Comparison of ENCODE assay signal across 7 mouse cellular contexts in the genomic region with DNA sequence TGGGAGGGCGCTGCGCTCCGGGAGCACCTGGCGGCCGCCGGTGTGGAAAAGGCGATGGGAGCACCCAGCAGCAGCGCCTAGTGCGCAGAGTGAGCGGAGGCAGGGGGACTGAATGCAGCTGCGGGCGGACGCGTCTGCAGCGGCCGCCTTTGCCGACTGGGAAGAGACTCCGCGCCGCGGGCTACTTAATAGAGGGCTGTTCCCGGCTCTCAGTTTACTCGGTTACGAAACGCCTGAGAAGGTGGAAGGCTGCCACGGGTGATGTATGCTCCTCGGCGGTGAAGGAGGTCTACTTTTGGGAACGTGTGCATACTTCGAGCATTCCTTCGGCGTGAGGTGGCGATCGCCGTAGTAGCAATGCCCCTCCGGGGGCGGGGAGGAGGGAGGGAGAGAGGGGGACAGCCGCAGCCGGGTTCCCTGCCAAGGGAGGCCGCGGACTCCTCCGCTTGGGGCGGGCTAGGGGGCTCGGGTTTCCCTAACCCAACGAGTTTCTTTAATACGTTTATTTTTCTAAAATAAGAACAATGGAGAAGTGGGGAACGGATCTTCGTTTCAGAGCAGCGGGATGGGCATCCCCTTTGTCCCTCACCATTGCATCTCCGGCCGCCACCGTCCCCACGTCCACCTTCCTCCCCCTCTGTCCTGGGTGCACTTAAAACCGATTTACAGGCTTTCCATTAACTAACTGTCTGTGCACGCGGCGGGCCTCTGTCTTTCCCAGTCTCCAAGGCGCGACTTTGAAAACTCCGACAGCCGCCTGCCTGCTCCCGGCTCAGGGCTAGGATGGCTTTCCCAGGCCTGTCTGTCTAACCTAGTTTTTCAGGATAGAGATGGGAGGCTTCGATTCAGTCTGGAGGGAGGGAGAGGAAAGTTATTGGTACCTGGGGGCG. TPM values are rescaled to one million over a fixed set of nuclear protein-coding genes. Genes with fewer than 3 reads are reported as not detected.
DNase-seq lines count a peak whose midpoint lies in the region; ATAC-seq lines count a peak whose summit lies in the region.

Col12a1 (minus strand) TSS at position 351 of the 890 bp plus-strand sequence.

- H3K27me3 ChIP-seq in hindbrain, embryonic 12.5 days, result peaks cover 44% of the 10 kb centered on the region
- H3K27me3 ChIP-seq in liver, embryonic 11.5 days (replicated peaks; ENCODE audit: control insufficient read depth, insufficient read depth, low read length), result peaks cover 43% of the 10 kb centered on the region
- H3K27me3 ChIP-seq in neural tube, embryonic 11.5 days (ENCODE audit: control insufficient read depth, insufficient read depth, low read length), result peaks cover 31% of the 10 kb centered on the region

- no peaks in the 10 kb centered on the region for H3K36me3 ChIP-seq in hindbrain, embryonic 12.5 days
- H3K36me3 ChIP-seq in liver, embryonic 11.5 days (ENCODE audit: control insufficient read depth, insufficient read depth, low read length), result no peaks in the 10 kb centered on the region
- no peaks in the 10 kb centered on the region for H3K36me3 ChIP-seq in neural tube, embryonic 11.5 days (ENCODE audit: control insufficient read depth, insufficient read depth, low read length)

- H3K4me1 ChIP-seq in hindbrain, embryonic 12.5 days, result peaks cover 34% of the 10 kb centered on the region
- 0 out of 2 replicates have a peak, but pooled peaks cover 4% of the 10 kb centered on the region for H3K4me1 ChIP-seq in liver, embryonic 11.5 days (replicated peaks; ENCODE audit: control insufficient read depth, insufficient read depth, low read length)
- H3K4me1 ChIP-seq in neural tube, embryonic 11.5 days (ENCODE audit: control insufficient read depth, insufficient read depth, low read length), result peaks cover 22% of the 10 kb centered on the region; the same call in 1 of the 2 replicates

- H3K9me3 ChIP-seq in hindbrain, embryonic 12.5 days (replicated peaks), result no peaks in the 10 kb centered on the region
- no peaks in the 10 kb centered on the region for H3K9me3 ChIP-seq in liver, embryonic 11.5 days (ENCODE audit: control insufficient read depth, low read length)
- H3K9me3 ChIP-seq in neural tube, embryonic 11.5 days (ENCODE audit: control insufficient read depth, low read length), result no peaks in the 10 kb centered on the region

- peak within 1 kb of the TSS; percentile 60 for H3K9ac ChIP-seq in hindbrain, embryonic 12.5 days
- H3K9ac ChIP-seq in liver, embryonic 11.5 days (ENCODE audit: low read depth, low read length), result peak within 1 kb of the TSS; percentile 15; the same call in 1 of the 2 replicates
- peak within 1 kb of the TSS; percentile 68 for H3K9ac ChIP-seq in neural tube, embryonic 11.5 days (ENCODE audit: low read length)

- H3K27ac ChIP-seq in hindbrain, embryonic 12.5 days, result peak within 1 kb of the TSS; percentile 62; the same call in 1 of the 2 replicates
- no peak within 1 kb of the TSS for H3K27ac ChIP-seq in liver, embryonic 11.5 days (ENCODE audit: low read depth, low read length)
- H3K27ac ChIP-seq in neural tube, embryonic 11.5 days (ENCODE audit: low read depth, low read length), result no peak within 1 kb of the TSS

- H3K4me2 ChIP-seq in hindbrain, embryonic 12.5 days (replicated peaks), result peak within 1 kb of the TSS; percentile 93
- peak within 1 kb of the TSS; percentile 68 for H3K4me2 ChIP-seq in liver, embryonic 11.5 days
- peak within 1 kb of the TSS; percentile 95 for H3K4me2 ChIP-seq in neural tube, embryonic 11.5 days (ENCODE audit: low read depth)

- peak within 1 kb of the TSS; percentile 54 for H3K4me3 ChIP-seq in hindbrain, embryonic 12.5 days
- peak within 1 kb of the TSS; percentile 46 for H3K4me3 ChIP-seq in liver, embryonic 11.5 days (ENCODE audit: low read depth, low read length)
- H3K4me3 ChIP-seq in neural tube, embryonic 11.5 days (ENCODE audit: low read depth, low read length), result peak within 1 kb of the TSS; percentile 64

- under 1% methylated on average over 64 of the region's 64 CpGs for WGBS in hindbrain, embryonic 12.5 days
- WGBS in liver, embryonic 11.5 days, result 2% methylated on average over 64 of the region's 64 CpGs
- WGBS in neural tube, embryonic 11.5 days, result under 1% methylated on average over 60 of the region's 64 CpGs

- ATAC-seq in hindbrain, embryonic 12.5 days (ENCODE audit: low FRiP score), result peak; percentile 68
- peak; percentile 18 for ATAC-seq in liver, embryonic 11.5 days (replicated peaks; ENCODE audit: low FRiP score)
- peak; percentile 48 for ATAC-seq in neural tube, embryonic 11.5 days (ENCODE audit: insufficient read depth, low FRiP score, low TSS enrichment)

- DNase-seq in adipocyte (ENCODE audit: low spot score), result peak; percentile 15
- DNase-seq in cerebellum, postnatal 10 days, result peak; percentile 65 to 73
- peak; percentile 82 for DNase-seq in gastrocnemius, adult 18-20 months (ENCODE audit: low spot score)
- peak; percentile 44 for DNase-seq in liver, embryonic 11.5 days (ENCODE audit: low spot score)
- DNase-seq in neural tube, embryonic 11.5 days (ENCODE audit: low spot score), result peak; percentile 78
- peak; percentile 71 to 85 for DNase-seq in urinary bladder, postnatal 36 days (ENCODE audit: low spot score in 2 of 2)

RNA-seq across cellular contexts. Expression of gene Col12a1, which starts in this region (rescaled TPM):
- 1 to 10 TPM; 1.8 to 7.3 TPM for total RNA-seq in gastrocnemius, adult 18-20 months (2021)
- polyA plus RNA-seq in hindbrain, embryonic 12.5 days (2016; fragmentation: Nextera tagmentation; extraction: Ambion mirVana), result 53.8 and 60.1 TPM in 2 replicates
- polyA plus RNA-seq in liver, embryonic 11.5 days (2014; fragmentation: Nextera tagmentation; extraction: Ambion mirVana), result 4.2 TPM in 2 replicates
- 19.9 and 24.2 TPM in 2 replicates for polyA plus RNA-seq in neural tube, embryonic 11.5 days (2014; fragmentation: Nextera tagmentation; extraction: Ambion mirVana)

Comparison
In these comparisons a context has a peak if more than half of its experiments do, and no peak if none do; other contexts are left out.
1. DNase-seq: peak in every context shown above with its lines; median percentile 82 in gastrocnemius, adult 18-20 months; 78 in neural tube, embryonic 11.5 days; 78 in urinary bladder, postnatal 36 days; 69 in cerebellum, postnatal 10 days; 44 in liver, embryonic 11.5 days; 15 in adipocyte.
2. ATAC-seq: peak in every context shown above with its lines; median percentile 68 in hindbrain, embryonic 12.5 days; 48 in neural tube, embryonic 11.5 days; 18 in liver, embryonic 11.5 days.
3. H3K9ac ChIP-seq: peak in every context shown above with its lines; median percentile 68 in neural tube, embryonic 11.5 days; 60 in hindbrain, embryonic 12.5 days; 15 in liver, embryonic 11.5 days.